Mouse (Mus musculus): ENCODE data around the gene Oxnad1.

GRCm38 (mm10) chr14:32145809-32146511 is 60.8 kb downstream of the Oxnad1 start:
- TF ChIP-seq CTCF (IDR thresholded peaks at IDR 0.05) (no peak), EP300 (IDR thresholded peaks at IDR 0.05) (no peak)

Data from lung, postnatal 0 days (tissue).